Mouse (Mus musculus) MEL (cell line): ENCODE data around the gene Sun2.

ENCODE experiments used
- BHLHE40 ChIP-seq: IDR thresholded peaks from 2 replicates; pipeline ENCODE4 v1.6.1; 2012; ENCODE audit warnings: low read depth, mild to moderate bottlenecking, inconsistent platforms, low read length, improper control_type of control experiment, borderline replicate concordance
- CTCF ChIP-seq, 3 experiments: IDR thresholded peaks in 2 of 3; conservative IDR thresholded peaks in 1 of 3; 2 replicates each; pipeline ENCODE4 v1.5.1; 2011 to 2012; ENCODE audit warnings: low read length in 3 of 3, low read depth in 2 of 3, mild to moderate bottlenecking in 2 of 3, improper control_type of control experiment in 1 of 3, inconsistent platforms in 1 of 3, mixed read lengths in 1 of 3, moderate library complexity in 1 of 3; ENCODE audit not compliant: control insufficient read depth in 1 of 3, insufficient read depth in 1 of 3, poor library complexity in 1 of 3, severe bottlenecking in 1 of 3
- E2F4 ChIP-seq: IDR thresholded peaks from 2 replicates; pipeline ENCODE4 v1.6.1; 2011; ENCODE audit warnings: low read depth, low read length, improper control_type of control experiment, borderline replicate concordance
- ELF1 ChIP-seq: IDR thresholded peaks from 2 replicates; pipeline ENCODE4 v1.6.1; 2014; ENCODE audit warnings: low read depth, mild to moderate bottlenecking, inconsistent platforms, low read length, improper control_type of control experiment, moderate library complexity
- EP300 ChIP-seq, 2 experiments: IDR thresholded peaks; 2 replicates each; pipeline ENCODE4 v1.6.1; 2011; ENCODE audit warnings: improper control_type of control experiment in 2 of 2, low read length in 2 of 2, low read depth in 1 of 2, mild to moderate bottlenecking in 1 of 2
- GATA1 ChIP-seq: IDR thresholded peaks from 2 replicates; pipeline ENCODE4 v1.6.1; 2011; ENCODE audit warnings: low read depth, low read length, improper control_type of control experiment
- JUND ChIP-seq: IDR thresholded peaks from 2 replicates; pipeline ENCODE4 v1.6.1; 2011; ENCODE audit warnings: low read depth, mild to moderate bottlenecking, improper control_type of control experiment, low read length
- MAX ChIP-seq: IDR thresholded peaks from 2 replicates; pipeline ENCODE4 v1.6.1; 2011; ENCODE audit warnings: low read length, improper control_type of control experiment
- MAZ ChIP-seq: IDR thresholded peaks from 2 replicates; pipeline ENCODE4 v1.6.1; 2012; ENCODE audit warnings: low read depth, mild to moderate bottlenecking, inconsistent platforms, low read length, improper control_type of control experiment
- POLR2A ChIP-seq, 2 experiments: IDR thresholded peaks; 2 replicates each; pipeline ENCODE4 v1.6.1; 2011 to 2012; ENCODE audit warnings: low read length in 2 of 2, mild to moderate bottlenecking in 2 of 2, control low read depth in 1 of 2, improper control_type of control experiment in 1 of 2, low read depth in 1 of 2, moderate library complexity in 1 of 2; ENCODE audit not compliant: control insufficient read depth in 1 of 2, insufficient read depth in 1 of 2, poor library complexity in 1 of 2
- RCOR1 ChIP-seq: IDR thresholded peaks from 2 replicates; pipeline ENCODE4 v1.6.1; 2012; ENCODE audit warnings: low read depth, mild to moderate bottlenecking, inconsistent platforms, low read length, improper control_type of control experiment
- ZC3H11A ChIP-seq: IDR thresholded peaks from 2 replicates; pipeline ENCODE4 v1.6.1; 2012; ENCODE audit warnings: low read depth, mild to moderate bottlenecking, inconsistent platforms, low read length, improper control_type of control experiment
- ZMIZ1 ChIP-seq: IDR thresholded peaks from 2 replicates; pipeline ENCODE4 v1.6.1; 2012; ENCODE audit warnings: low read depth, mild to moderate bottlenecking, inconsistent platforms, low read length, improper control_type of control experiment, moderate library complexity

GRCm38 (mm10) chr15:79694512-79694911 is 47.8 kb downstream of the Sun2 start:
- TF ChIP-seq ELF1, result no peak
- TF ChIP-seq POLR2A (IDR thresholded peaks at IDR 0.05; ENCODE audit: control insufficient read depth in 1 of 2, insufficient read depth in 1 of 2, low read depth in 1 of 2, low read length in 2 of 2, poor library complexity in 1 of 2), result no peak
- no peak for TF ChIP-seq E2F4
- TF ChIP-seq MAZ, result no peak
- no peak for TF ChIP-seq RCOR1
- no peak for TF ChIP-seq CTCF (IDR thresholded peaks at IDR 0.05 in 2 of 3, conservative IDR thresholded peaks at IDR 0.05 in 1 of 3; ENCODE audit: control insufficient read depth in 1 of 3, insufficient read depth in 1 of 3, low read depth in 2 of 3, low read length in 3 of 3, poor library complexity in 1 of 3, severe bottlenecking in 1 of 3)
- no peak for TF ChIP-seq GATA1
- no peak for TF ChIP-seq EP300 (IDR thresholded peaks at IDR 0.05; ENCODE audit: low read depth in 1 of 2, low read length in 2 of 2)
- no peak for TF ChIP-seq ZC3H11A
- no peak for TF ChIP-seq BHLHE40
- no peak for TF ChIP-seq MAX
- no peak for TF ChIP-seq ZMIZ1
- no peak for TF ChIP-seq JUND
